Mouse (Mus musculus): ENCODE measurements around the gene Nudt8. TPM values are rescaled to one million over a fixed set of nuclear protein-coding genes. Genes with fewer than 3 reads are reported as not detected.
"Not testable (repeated sequence)": the region's sequence is repeated elsewhere in the genome, so short reads cannot be mapped to it uniquely, and the experiment has no call there.

Nudt8 gene
- polyA plus RNA-seq, 1 experiment from 2014 or later, result 39.3 TPM

- TF ChIP-seq CTCF (IDR thresholded peaks at IDR 0.05; ENCODE audit: low read depth) (no peak), EP300 (optimal IDR thresholded peaks at IDR 0.05) (no peak)
- WGBS, result 58% methylated on average over 4 of the region's 4 CpGs
- Histone ChIP-seq H3K4me2 (replicated peaks; ENCODE audit: low read depth) (no peak within 1 kb of the TSS), H3K4me3 (ENCODE audit: low read depth, low read length) (no peak within 1 kb of the TSS), H3K9me3 (ENCODE audit: control insufficient read depth, low read length) (no peaks in the 10 kb centered on the region), H3K36me3 (ENCODE audit: control insufficient read depth, insufficient read depth, low read length) (no peaks in the 10 kb centered on the region), H3K4me1 (replicated peaks; ENCODE audit: control insufficient read depth, insufficient read depth) (no peaks in the 10 kb centered on the region), H3K27me3 (ENCODE audit: control insufficient read depth, insufficient read depth, low read length) (no peaks in the 10 kb centered on the region), H3K9ac (ENCODE audit: low read length) (no peak within 1 kb of the TSS), H3K27ac (replicated peaks) (no peak within 1 kb of the TSS)
- ATAC-seq (ENCODE audit: low FRiP score, low TSS enrichment) (no peak), DNase-seq (ENCODE audit: low spot score) (no peak)
These were observed 41.9 kb upstream of the Nudt8 start, which contains the start of gene Aldh3b3 for GRCm38 (mm10) chr19:3958470-3958869. Aldh3b3 (plus strand) TSS chr19:3958645.

DNA sequence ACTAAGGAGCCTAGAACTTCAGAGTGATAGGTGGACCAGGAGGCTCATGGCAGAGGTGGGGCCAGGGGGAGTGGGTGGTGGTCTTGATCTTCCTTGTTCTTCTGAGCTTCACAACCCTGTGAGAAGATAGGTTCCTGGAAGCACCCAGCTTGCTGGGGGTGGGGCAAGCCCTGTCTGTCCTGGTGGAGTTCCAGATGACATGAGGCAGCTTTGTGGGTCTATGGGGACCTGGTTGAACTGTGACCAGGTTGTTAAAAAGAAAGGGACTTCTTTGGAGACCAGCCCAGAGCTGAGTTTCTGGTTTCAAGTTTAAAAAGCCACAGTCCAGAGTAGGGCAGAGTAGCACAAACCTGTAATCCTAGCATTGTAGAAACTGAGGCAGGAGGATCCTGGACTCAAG is 41.4 kb upstream of the Nudt8 start:
- no peak for DNase-seq (ENCODE audit: low spot score)
- H3K4me1 ChIP-seq (replicated peaks; ENCODE audit: control insufficient read depth, insufficient read depth), result no peaks in the 10 kb centered on the region
- H3K4me3 ChIP-seq (ENCODE audit: low read depth, low read length), result no peak overlapping the region
- no peaks in the 10 kb centered on the region for H3K9me3 ChIP-seq (ENCODE audit: control insufficient read depth, low read length)
- H3K9ac ChIP-seq (ENCODE audit: low read length), result no peak overlapping the region
- no peaks in the 10 kb centered on the region for H3K36me3 ChIP-seq (ENCODE audit: control insufficient read depth, insufficient read depth, low read length)
- H3K27ac ChIP-seq (replicated peaks), result no peak overlapping the region
- no peaks in the 10 kb centered on the region for H3K27me3 ChIP-seq (ENCODE audit: control insufficient read depth, insufficient read depth, low read length)
- no peak overlapping the region for H3K4me2 ChIP-seq (replicated peaks; ENCODE audit: low read depth)
- ATAC-seq (ENCODE audit: low FRiP score, low TSS enrichment), result no peak
- TF ChIP-seq EP300 (optimal IDR thresholded peaks at IDR 0.05), result no peak
- no peak for TF ChIP-seq CTCF (IDR thresholded peaks at IDR 0.05; ENCODE audit: low read depth)

GRCm38 (mm10) chr19:3960211-3960610 is 40.2 kb upstream of the Nudt8 start:
- ATAC-seq (ENCODE audit: low FRiP score, low TSS enrichment) (no peak), DNase-seq (ENCODE audit: low spot score) (no peak)
- no peaks in the 10 kb centered on the region for H3K36me3 ChIP-seq (ENCODE audit: control insufficient read depth, insufficient read depth, low read length)
- no peak overlapping the region for H3K9ac ChIP-seq (ENCODE audit: low read length)
- 67% methylated on average over 5 of the region's 5 CpGs for WGBS
- no peaks in the 10 kb centered on the region for H3K9me3 ChIP-seq (ENCODE audit: control insufficient read depth, low read length)
- no peak overlapping the region for H3K27ac ChIP-seq (replicated peaks)
- no peaks in the 10 kb centered on the region for H3K27me3 ChIP-seq (ENCODE audit: control insufficient read depth, insufficient read depth, low read length)
- no peaks in the 10 kb centered on the region for H3K4me1 ChIP-seq (replicated peaks; ENCODE audit: control insufficient read depth, insufficient read depth)
- no peak overlapping the region for H3K4me2 ChIP-seq (replicated peaks; ENCODE audit: low read depth)
- TF ChIP-seq CTCF (IDR thresholded peaks at IDR 0.05; ENCODE audit: low read depth) (no peak), EP300 (optimal IDR thresholded peaks at IDR 0.05) (no peak)
- no peak overlapping the region for H3K4me3 ChIP-seq (ENCODE audit: low read depth, low read length)

DNA sequence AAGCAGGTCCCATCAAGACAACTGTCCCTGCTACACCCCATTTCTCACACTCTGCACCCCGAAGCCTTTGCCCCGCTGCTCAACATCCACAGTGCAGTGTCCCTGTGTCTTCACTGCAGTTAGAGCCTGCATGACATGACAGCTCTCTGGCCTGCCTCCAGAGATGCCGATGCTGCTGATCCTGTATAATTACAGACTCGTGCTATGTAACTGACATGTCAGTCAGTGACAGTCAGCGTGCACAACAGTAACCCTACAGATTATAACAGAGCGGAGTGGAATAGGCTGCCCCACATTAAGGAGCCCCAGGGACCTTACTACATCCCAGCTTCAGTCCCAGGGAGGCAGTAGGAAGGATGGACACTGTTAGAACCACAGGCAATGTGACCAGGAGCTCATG is 38.6 kb upstream of the Nudt8 start:
- ATAC-seq (ENCODE audit: low FRiP score, low TSS enrichment); H3K36me3 ChIP-seq (ENCODE audit: control insufficient read depth, insufficient read depth, low read length); H3K4me2 ChIP-seq (replicated peaks; ENCODE audit: low read depth); H3K27ac ChIP-seq (replicated peaks); H3K9ac ChIP-seq (ENCODE audit: low read length); H3K4me1 ChIP-seq (replicated peaks; ENCODE audit: control insufficient read depth, insufficient read depth); H3K4me3 ChIP-seq (ENCODE audit: low read depth, low read length); H3K9me3 ChIP-seq (ENCODE audit: control insufficient read depth, low read length); H3K27me3 ChIP-seq (ENCODE audit: control insufficient read depth, insufficient read depth, low read length); DNase-seq (ENCODE audit: low spot score): not testable (repeated sequence)
- WGBS, result 66% methylated on average over 6 of the region's 6 CpGs

DNA sequence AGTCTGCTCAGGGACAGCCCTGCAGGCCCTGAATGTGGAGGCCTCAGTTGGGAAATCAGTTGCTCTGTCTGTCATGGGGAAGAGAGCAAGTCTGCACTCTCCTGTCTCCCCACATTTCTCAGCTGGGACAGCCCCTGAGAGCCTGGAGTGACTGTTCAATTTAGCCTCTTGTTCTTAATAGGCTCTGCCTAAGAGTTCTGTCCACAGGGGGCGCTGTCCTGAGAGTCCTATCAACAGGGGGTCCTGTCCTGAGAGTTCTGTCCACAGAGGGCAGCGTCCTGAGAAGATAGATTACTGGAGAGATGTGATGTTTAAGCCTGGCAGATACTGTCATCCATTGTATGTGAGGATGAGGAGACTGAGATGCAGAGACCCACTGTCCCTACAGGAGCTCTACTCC is 37.9 kb upstream of the Nudt8 start:
- H3K4me3 ChIP-seq (ENCODE audit: low read depth, low read length), result no peak overlapping the region
- no peak overlapping the region for H3K4me2 ChIP-seq (replicated peaks; ENCODE audit: low read depth)
- H3K36me3 ChIP-seq (ENCODE audit: control insufficient read depth, insufficient read depth, low read length), result no peaks in the 10 kb centered on the region
- 28% methylated on average over 2 of the region's 2 CpGs for WGBS
- TF ChIP-seq EP300 (optimal IDR thresholded peaks at IDR 0.05), result no peak
- peak; percentile 57 for TF ChIP-seq CTCF (IDR thresholded peaks at IDR 0.05; ENCODE audit: low read depth)
- H3K9ac ChIP-seq (ENCODE audit: low read length), result no peak overlapping the region
- H3K27ac ChIP-seq (replicated peaks), result no peak overlapping the region
- no peaks in the 10 kb centered on the region for H3K27me3 ChIP-seq (ENCODE audit: control insufficient read depth, insufficient read depth, low read length)
- no peaks in the 10 kb centered on the region for H3K4me1 ChIP-seq (replicated peaks; ENCODE audit: control insufficient read depth, insufficient read depth)
- H3K9me3 ChIP-seq (ENCODE audit: control insufficient read depth, low read length), result no peaks in the 10 kb centered on the region
- peak; percentile 32 for DNase-seq (ENCODE audit: low spot score)
- ATAC-seq (ENCODE audit: low FRiP score, low TSS enrichment), result no peak

- no peak overlapping the region for H3K9ac ChIP-seq (ENCODE audit: low read length)
- no peaks in the 10 kb centered on the region for H3K36me3 ChIP-seq (ENCODE audit: control insufficient read depth, insufficient read depth, low read length)
- no peak overlapping the region for H3K4me3 ChIP-seq (ENCODE audit: low read depth, low read length)
- no peaks in the 10 kb centered on the region for H3K27me3 ChIP-seq (ENCODE audit: control insufficient read depth, insufficient read depth, low read length)
- no peak overlapping the region for H3K4me2 ChIP-seq (replicated peaks; ENCODE audit: low read depth)
- H3K4me1 ChIP-seq (replicated peaks; ENCODE audit: control insufficient read depth, insufficient read depth), result no peaks in the 10 kb centered on the region
- H3K27ac ChIP-seq (replicated peaks), result no peak overlapping the region
- no peak for TF ChIP-seq EP300 (optimal IDR thresholded peaks at IDR 0.05)
- peak; percentile 56 for TF ChIP-seq CTCF (IDR thresholded peaks at IDR 0.05; ENCODE audit: low read depth)
- 67% methylated on average over 4 of the region's 4 CpGs for WGBS
- no peaks in the 10 kb centered on the region for H3K9me3 ChIP-seq (ENCODE audit: control insufficient read depth, low read length)
- DNase-seq (ENCODE audit: low spot score), result no peak
- no peak for ATAC-seq (ENCODE audit: low FRiP score, low TSS enrichment)
These were observed 36.4 kb upstream of the Nudt8 start for GRCm38 (mm10) chr19:3964030-3964429.
